Mouse (Mus musculus): ENCODE results near the gene Rnf185. TPM values are rescaled to one million over a fixed set of nuclear protein-coding genes. Genes with fewer than 3 reads are reported as not detected.

Rnf185 gene
- polyA plus RNA-seq, 1 experiment from 2014 or later = 24.7 TPM

GRCm38 (mm10) chr11:3417795-3418194 is 34.4 kb downstream of the Rnf185 start:
- Histone ChIP-seq H3K36me3 (peaks cover 74% of the 10 kb centered on the region), H3K4me1 (no peaks in the 10 kb centered on the region), H3K4me3 (no peak overlapping the region), H3K27me3 (replicated peaks) (no peaks in the 10 kb centered on the region), H3K4me2 (no peak overlapping the region), H3K9ac (no peak overlapping the region), H3K9me3 (no peaks in the 10 kb centered on the region), H3K27ac (replicated peaks) (no peak overlapping the region)
- ATAC-seq (ENCODE audit: extremely low read depth, insufficient number of reproducible peaks, low FRiP score, low TSS enrichment) = no peak
- WGBS = 68% methylated on average over 6 of the region's 6 CpGs

DNA sequence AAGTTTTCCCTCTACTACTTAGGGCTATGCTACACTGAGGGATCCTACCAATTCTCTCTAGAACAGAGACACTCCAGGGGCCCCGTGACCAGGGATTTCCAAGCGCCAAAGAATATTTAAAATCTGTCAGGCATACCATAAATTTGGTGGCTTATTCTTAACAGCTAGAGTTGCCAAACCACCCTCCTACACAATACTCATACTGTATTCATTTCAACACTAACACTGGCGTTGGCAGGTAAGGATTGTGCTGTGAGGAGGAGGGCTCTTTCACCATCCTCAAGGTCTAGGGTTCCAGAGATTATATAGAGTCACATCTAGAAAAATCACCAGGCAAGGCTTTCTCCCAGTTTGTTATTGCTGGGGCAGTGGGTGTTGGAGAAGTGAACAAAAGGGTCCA is 35.8 kb downstream of the Rnf185 start:
- ATAC-seq (ENCODE audit: extremely low read depth, insufficient number of reproducible peaks, low FRiP score, low TSS enrichment) = no peak
- Histone ChIP-seq H3K9me3 (no peaks in the 10 kb centered on the region), H3K4me2 (no peak overlapping the region), H3K36me3 (peaks cover 61% of the 10 kb centered on the region), H3K27ac (replicated peaks) (no peak overlapping the region), H3K4me1 (no peaks in the 10 kb centered on the region), H3K9ac (no peak overlapping the region), H3K4me3 (no peak overlapping the region), H3K27me3 (replicated peaks) (no peaks in the 10 kb centered on the region)
- WGBS = 86% methylated on average over 3 of the region's 3 CpGs

DNA sequence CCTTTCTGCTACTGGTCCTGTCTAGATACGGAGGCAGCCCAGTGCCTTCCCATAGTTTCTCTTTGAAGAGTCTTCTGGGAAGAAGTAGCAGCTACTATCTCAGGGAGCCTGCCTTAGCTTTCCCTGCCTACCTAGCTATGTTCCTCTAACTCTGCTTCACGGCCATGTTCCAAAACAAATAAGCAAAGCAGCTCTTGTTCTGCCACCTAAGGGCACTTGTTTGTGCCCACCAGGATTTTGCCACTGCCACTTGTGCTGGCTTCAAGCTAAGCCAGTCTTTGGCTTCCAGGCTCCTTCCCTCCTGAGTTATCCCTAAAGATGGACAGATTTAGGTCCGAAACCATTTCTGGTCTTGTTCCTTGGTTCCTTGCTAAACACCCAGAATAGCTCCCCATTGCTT is 40.1 kb downstream of the Rnf185 start:
- no peak overlapping the region for H3K9ac ChIP-seq
- H3K36me3 ChIP-seq = peaks cover 32% of the 10 kb centered on the region
- no peak overlapping the region for H3K4me2 ChIP-seq
- H3K9me3 ChIP-seq = no peaks in the 10 kb centered on the region
- peaks cover 19% of the 10 kb centered on the region for H3K4me1 ChIP-seq
- 67% methylated on average over 3 of the region's 3 CpGs for WGBS
- no peak overlapping the region for H3K27ac ChIP-seq (replicated peaks)
- H3K4me3 ChIP-seq = no peak overlapping the region
- no peaks in the 10 kb centered on the region for H3K27me3 ChIP-seq (replicated peaks)
- ATAC-seq (ENCODE audit: extremely low read depth, insufficient number of reproducible peaks, low FRiP score, low TSS enrichment) = no peak

- peaks cover 20% of the 10 kb centered on the region for H3K4me1 ChIP-seq
- peak within 1 kb of the TSS; percentile 84 for H3K9ac ChIP-seq
- peak within 1 kb of the TSS; percentile 92 for H3K4me2 ChIP-seq
- peak within 1 kb of the TSS; percentile 76 for H3K4me3 ChIP-seq
- peaks cover 4% of the 10 kb centered on the region for H3K36me3 ChIP-seq
- H3K27ac ChIP-seq (replicated peaks) = peak within 1 kb of the TSS; percentile 71
- H3K9me3 ChIP-seq = no peaks in the 10 kb centered on the region
- 4% methylated on average over 40 of the region's 45 CpGs for WGBS
- peak; percentile 96 for ATAC-seq (ENCODE audit: extremely low read depth, insufficient number of reproducible peaks, low FRiP score, low TSS enrichment)
- no peaks in the 10 kb centered on the region for H3K27me3 ChIP-seq (replicated peaks)
Observed at GRCm38 (mm10) chr11:3408997-3409732, 43.0 kb downstream of the Rnf185 start, which contains the start of gene Limk2. Gene Limk2, minus strand, starts transcription at chr11:3409189.

- Histone ChIP-seq H3K9ac (peak overlapping the region; percentile 84), H3K4me1 (peaks cover 20% of the 10 kb centered on the region), H3K4me2 (peak overlapping the region; percentile 92), H3K9me3 (no peaks in the 10 kb centered on the region), H3K27ac (replicated peaks) (peak overlapping the region; percentile 71), H3K27me3 (replicated peaks) (no peaks in the 10 kb centered on the region), H3K36me3 (no peaks in the 10 kb centered on the region), H3K4me3 (peak overlapping the region; percentile 76)
- 4% methylated on average over 34 of the region's 34 CpGs for WGBS
- no peak for ATAC-seq (ENCODE audit: extremely low read depth, insufficient number of reproducible peaks, low FRiP score, low TSS enrichment)
Observed at GRCm38 (mm10) chr11:3408131-3408996, 43.8 kb downstream of the Rnf185 start.

DNA sequence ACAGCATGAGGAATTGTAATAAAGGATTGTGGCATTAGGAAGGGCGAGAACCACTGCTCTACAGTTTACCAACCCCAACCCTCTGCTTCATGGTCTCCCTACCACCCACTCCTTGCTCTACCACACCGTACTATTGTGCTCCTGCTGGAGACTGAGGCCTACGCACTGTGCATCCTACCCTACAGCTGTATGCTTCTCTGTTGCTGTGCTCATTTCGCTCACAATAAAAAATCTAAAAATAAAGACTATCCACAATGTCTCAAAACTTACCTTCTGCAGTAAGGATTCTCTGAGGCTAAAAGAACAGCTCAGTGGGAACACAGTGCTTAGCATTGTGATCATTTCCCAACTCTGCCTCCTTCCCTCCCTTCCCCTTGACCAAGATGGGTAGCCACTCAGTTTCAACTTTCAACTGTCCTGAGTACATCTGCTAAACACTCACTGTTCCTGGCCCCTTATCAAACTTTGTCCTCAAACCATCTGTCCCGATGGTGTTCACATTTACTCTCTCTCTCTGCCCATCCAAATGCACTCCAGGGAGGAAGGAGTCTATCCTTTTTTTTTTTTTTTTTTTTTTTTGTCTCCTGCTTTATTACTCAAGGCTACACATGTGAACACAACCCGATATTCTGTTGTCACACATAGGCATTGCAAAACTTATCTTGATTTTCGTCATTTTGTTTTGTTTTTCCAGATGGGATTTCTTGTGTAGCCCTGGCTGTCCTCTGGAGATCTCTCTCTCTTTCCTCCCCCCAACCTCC is 47.7 kb downstream of the Rnf185 start:
- ATAC-seq (ENCODE audit: extremely low read depth, insufficient number of reproducible peaks, low FRiP score, low TSS enrichment) = no peak
- H3K4me1 ChIP-seq = peaks cover 21% of the 10 kb centered on the region

DNA sequence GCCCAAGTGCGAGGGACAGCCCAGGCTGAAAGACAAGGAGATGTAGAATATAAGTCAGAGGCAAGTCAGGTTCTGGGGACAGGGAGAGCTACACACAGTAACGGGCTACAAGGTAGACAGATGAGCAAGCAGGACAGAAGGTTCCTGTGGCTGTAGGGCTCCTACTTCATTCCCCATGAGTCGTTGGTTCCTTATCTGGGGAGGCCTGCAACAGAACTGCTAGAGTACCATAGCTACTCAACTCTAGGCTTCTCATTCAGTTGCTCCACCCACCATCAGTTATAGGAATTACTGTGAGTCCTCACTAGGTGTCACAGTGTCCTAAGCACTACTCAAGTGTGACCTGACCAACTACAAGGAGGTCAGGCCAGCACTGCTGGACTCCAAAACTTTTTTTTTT is 49.1 kb downstream of the Rnf185 start:
- ATAC-seq (ENCODE audit: extremely low read depth, insufficient number of reproducible peaks, low FRiP score, low TSS enrichment) = no peak
- H3K27me3 ChIP-seq (replicated peaks) = no peaks in the 10 kb centered on the region
- H3K4me2 ChIP-seq = no peak overlapping the region
- no peak overlapping the region for H3K27ac ChIP-seq (replicated peaks)
- 60% methylated on average over 3 of the region's 3 CpGs for WGBS
- H3K4me1 ChIP-seq = peaks cover 13% of the 10 kb centered on the region
- no peaks in the 10 kb centered on the region for H3K9me3 ChIP-seq
- H3K9ac ChIP-seq = no peak overlapping the region
- H3K36me3 ChIP-seq = no peaks in the 10 kb centered on the region
- no peak overlapping the region for H3K4me3 ChIP-seq

More for the DNA sequence above, 47.7 kb downstream of the Rnf185 start:
- Histone ChIP-seq H3K9me3 (no peaks in the 10 kb centered on the region), H3K27ac (replicated peaks) (no peak overlapping the region), H3K36me3 (no peaks in the 10 kb centered on the region), H3K4me2 (no peak overlapping the region), H3K9ac (no peak overlapping the region), H3K4me3 (no peak overlapping the region), H3K27me3 (replicated peaks) (no peaks in the 10 kb centered on the region)
- 71% methylated on average over 7 of the region's 7 CpGs for WGBS

GRCm38 (mm10) chr11:3398318-3398717 is 53.8 kb downstream of the Rnf185 start:
- H3K4me3 ChIP-seq = no peak overlapping the region
- ATAC-seq (ENCODE audit: extremely low read depth, insufficient number of reproducible peaks, low FRiP score, low TSS enrichment) = no peak
- H3K4me1 ChIP-seq = peaks cover 16% of the 10 kb centered on the region
- H3K9me3 ChIP-seq = no peaks in the 10 kb centered on the region
- H3K4me2 ChIP-seq = no peak overlapping the region
- peaks cover 18% of the 10 kb centered on the region for H3K36me3 ChIP-seq
- H3K27ac ChIP-seq (replicated peaks) = no peak overlapping the region
- WGBS = 91% methylated on average over 1 of the region's 1 CpGs
- no peaks in the 10 kb centered on the region for H3K27me3 ChIP-seq (replicated peaks)
- H3K9ac ChIP-seq = no peak overlapping the region

DNA sequence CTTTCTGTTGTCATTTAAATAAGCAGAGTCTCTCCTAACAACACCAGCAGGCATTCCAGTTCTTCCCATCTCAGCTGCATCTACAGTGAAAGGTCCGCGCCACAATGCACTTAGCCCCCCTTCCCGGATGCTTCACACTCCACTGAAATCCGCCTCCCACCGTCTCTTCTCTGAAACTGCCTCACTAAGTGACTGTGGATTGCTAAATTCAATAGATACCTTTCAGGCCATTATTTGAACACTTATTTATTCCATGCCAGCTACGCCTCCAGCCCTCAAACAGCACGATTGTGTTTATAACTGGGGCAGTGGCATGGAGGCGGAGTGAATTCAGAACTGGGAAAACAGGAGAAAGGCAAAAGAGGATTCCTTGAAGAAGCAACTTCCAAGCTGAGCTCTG is 55.6 kb downstream of the Rnf185 start:
- no peak for ATAC-seq (ENCODE audit: extremely low read depth, insufficient number of reproducible peaks, low FRiP score, low TSS enrichment)
- no peaks in the 10 kb centered on the region for H3K27me3 ChIP-seq (replicated peaks)
- H3K4me2 ChIP-seq = no peak overlapping the region
- H3K27ac ChIP-seq (replicated peaks) = no peak overlapping the region
- 82% methylated on average over 8 of the region's 8 CpGs for WGBS
- H3K36me3 ChIP-seq = peaks cover 24% of the 10 kb centered on the region
- H3K4me3 ChIP-seq = no peak overlapping the region
- no peak overlapping the region for H3K9ac ChIP-seq
- H3K4me1 ChIP-seq = peaks cover 24% of the 10 kb centered on the region
- no peaks in the 10 kb centered on the region for H3K9me3 ChIP-seq

GRCm38 (mm10) chr11:3396091-3396490 is 56.1 kb downstream of the Rnf185 start:
- 74% methylated on average over 3 of the region's 3 CpGs for WGBS
- Histone ChIP-seq H3K9me3 (no peaks in the 10 kb centered on the region), H3K36me3 (peaks cover 26% of the 10 kb centered on the region), H3K27me3 (replicated peaks) (no peaks in the 10 kb centered on the region), H3K4me1 (peaks cover 24% of the 10 kb centered on the region), H3K9ac (no peak overlapping the region), H3K4me2 (no peak overlapping the region), H3K4me3 (no peak overlapping the region), H3K27ac (replicated peaks) (no peak overlapping the region)
- ATAC-seq (ENCODE audit: extremely low read depth, insufficient number of reproducible peaks, low FRiP score, low TSS enrichment) = no peak

- Histone ChIP-seq H3K9me3 (no peaks in the 10 kb centered on the region), H3K27me3 (replicated peaks) (no peaks in the 10 kb centered on the region), H3K9ac (no peak overlapping the region), H3K4me1 (peaks cover 30% of the 10 kb centered on the region), H3K4me2 (no peak overlapping the region), H3K36me3 (peaks cover 37% of the 10 kb centered on the region), H3K4me3 (no peak overlapping the region), H3K27ac (replicated peaks) (no peak overlapping the region)
- ATAC-seq (ENCODE audit: extremely low read depth, insufficient number of reproducible peaks, low FRiP score, low TSS enrichment) = no peak
- 64% methylated on average over 5 of the region's 5 CpGs for WGBS
Observed at GRCm38 (mm10) chr11:3394520-3394919, 57.6 kb downstream of the Rnf185 start.

Data from heart, embryonic 13.5 days (tissue).